In the genomic region with DNA sequence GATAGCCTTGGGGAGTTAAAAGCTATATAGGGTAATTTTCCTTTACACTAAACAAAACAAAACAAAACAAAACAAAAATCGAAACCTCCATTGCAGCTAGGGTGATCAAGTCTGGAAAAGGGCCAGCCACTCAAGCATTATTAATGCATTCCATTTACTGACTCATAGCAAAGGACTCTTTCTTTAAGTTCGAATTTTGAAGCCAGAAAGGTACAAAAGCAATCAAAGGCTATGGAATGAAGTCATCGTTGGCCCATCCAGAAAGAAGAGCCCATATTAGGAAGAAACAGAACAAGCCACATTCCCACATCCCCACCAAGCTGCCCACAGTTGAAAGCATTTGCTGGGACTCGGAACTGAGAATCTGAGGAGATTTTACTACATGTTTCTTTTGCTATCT, we compare ENCODE assay signal across 26 mouse cellular contexts.
DNase-seq lines count a peak whose midpoint lies in the region; ATAC-seq and TF ChIP-seq lines count a peak whose summit lies in the region.
"Had no signal": no experiment of that assay in that cellular context is flagged by ENCODE, and none has a peak within 500 bp of the region (broad histone marks: within the 10 kb centered on the region; RNA-seq: fewer than 3 reads in every experiment).

No protein-coding gene starts in this region.

- no peak overlapping the region for H3K27ac ChIP-seq in forebrain, embryonic 14.5 days (ENCODE audit: low read depth, low read length)
- H3K27ac ChIP-seq in forebrain, postnatal 0 days (ENCODE audit: low read depth, low read length), result no peak overlapping the region
- no peak overlapping the region for H3K27ac ChIP-seq in lung, embryonic 14.5 days (ENCODE audit: low read depth)
- peak overlapping the region; percentile 90 for H3K27ac ChIP-seq in embryonic fibroblast, embryonic 13.5 days (ENCODE audit: insufficient read depth, low read length)
- H3K27ac ChIP-seq: embryonic facial prominence, embryonic 12.5 days; forebrain, embryonic 13.5 days; heart, embryonic 10.5 days; kidney, postnatal 0 days; neural tube, embryonic 15.5 days; stomach, postnatal 0 days had no signal

- peaks cover 2% of the 10 kb centered on the region; the same call in 1 of the 2 replicates for H3K4me1 ChIP-seq in forebrain, embryonic 14.5 days (ENCODE audit: control insufficient read depth, insufficient read depth, low read length)
- no peaks in the 10 kb centered on the region for H3K4me1 ChIP-seq in forebrain, postnatal 0 days (ENCODE audit: insufficient read depth)
- H3K4me1 ChIP-seq in lung, embryonic 14.5 days (ENCODE audit: insufficient read depth), result no peaks in the 10 kb centered on the region
- H3K4me1 ChIP-seq in embryonic fibroblast, embryonic 13.5 days (ENCODE audit: control insufficient read depth, insufficient read depth, low read length), result peaks cover 13% of the 10 kb centered on the region; the same call in 1 of the 2 replicates

- 13% methylated on average over 4 of the region's 4 CpGs for WGBS in forebrain, embryonic 14.5 days
- 17% methylated on average over 4 of the region's 4 CpGs for WGBS in forebrain, postnatal 0 days
- WGBS in lung, embryonic 14.5 days, result 38% methylated on average over 4 of the region's 4 CpGs

- H3K4me3 ChIP-seq in forebrain, embryonic 14.5 days (ENCODE audit: low read depth, low read length), result no peak overlapping the region
- no peak overlapping the region for H3K4me3 ChIP-seq in forebrain, postnatal 0 days (ENCODE audit: low read depth, low read length)
- no peak overlapping the region for H3K4me3 ChIP-seq in lung, embryonic 14.5 days (ENCODE audit: low read depth, low read length)
- H3K4me3 ChIP-seq in embryonic fibroblast, embryonic 13.5 days (ENCODE audit: insufficient read depth, low read length), result peak overlapping the region; percentile 12; the same call in 1 of the 2 replicates
- H3K4me3 ChIP-seq: embryonic facial prominence, embryonic 12.5 days; forebrain, embryonic 13.5 days; heart, embryonic 10.5 days; neural tube, embryonic 15.5 days had no signal

- H3K9ac ChIP-seq in forebrain, embryonic 14.5 days (ENCODE audit: low read length), result no peak overlapping the region
- no peak overlapping the region for H3K9ac ChIP-seq in forebrain, postnatal 0 days
- H3K9ac ChIP-seq in lung, embryonic 14.5 days, result no peak overlapping the region
- H3K9ac ChIP-seq: embryonic facial prominence, embryonic 12.5 days; forebrain, embryonic 13.5 days; liver, postnatal 0 days; neural tube, embryonic 15.5 days had no signal

- no peak for TF ChIP-seq POLR2A in embryonic fibroblast, embryonic 13.5 days (IDR thresholded peaks at IDR 0.05; ENCODE audit: low read depth, low read length)

- no peak overlapping the region for H3K4me2 ChIP-seq in forebrain, embryonic 14.5 days (ENCODE audit: low read length)
- no peak overlapping the region for H3K4me2 ChIP-seq in forebrain, postnatal 0 days (ENCODE audit: low read depth)
- no peak overlapping the region for H3K4me2 ChIP-seq in lung, embryonic 14.5 days
- H3K4me2 ChIP-seq: embryonic facial prominence, embryonic 12.5 days; forebrain, embryonic 13.5 days; midbrain, embryonic 11.5 days; neural tube, embryonic 15.5 days had no signal

- no peak for TF ChIP-seq CTCF in forebrain, postnatal 0 days (IDR thresholded peaks at IDR 0.05; ENCODE audit: low read depth)
- TF ChIP-seq CTCF in lung, embryonic 14.5 days (IDR thresholded peaks at IDR 0.05; ENCODE audit: low read depth), result no peak
- TF ChIP-seq CTCF in embryonic fibroblast, embryonic 13.5 days (IDR thresholded peaks at IDR 0.05; ENCODE audit: borderline replicate concordance, insufficient read depth, low read length), result no peak

- H3K27me3 ChIP-seq in forebrain, embryonic 14.5 days (replicated peaks; ENCODE audit: control insufficient read depth, insufficient read depth, low read length), result no peaks in the 10 kb centered on the region
- H3K27me3 ChIP-seq in forebrain, postnatal 0 days (ENCODE audit: insufficient read depth, low read length), result no peaks in the 10 kb centered on the region
- no peaks in the 10 kb centered on the region for H3K27me3 ChIP-seq in lung, embryonic 14.5 days (ENCODE audit: insufficient read depth, low read length)
- H3K27me3 ChIP-seq: CH12.LX; embryonic facial prominence, embryonic 12.5 days; forebrain, embryonic 13.5 days; neural tube, embryonic 15.5 days had no signal

- H3K9me3 ChIP-seq in forebrain, embryonic 14.5 days (replicated peaks; ENCODE audit: control insufficient read depth, low read length), result no peaks in the 10 kb centered on the region
- no peaks in the 10 kb centered on the region for H3K9me3 ChIP-seq in forebrain, postnatal 0 days (ENCODE audit: low read length)
- H3K9me3 ChIP-seq in lung, embryonic 14.5 days (ENCODE audit: low read depth, low read length), result no peaks in the 10 kb centered on the region
- H3K9me3 ChIP-seq: embryonic facial prominence, embryonic 12.5 days; forebrain, embryonic 13.5 days; heart, embryonic 10.5 days; neural tube, embryonic 15.5 days had no signal

- 0 out of 2 replicates have a peak, but pooled peaks have one; percentile 32 for ATAC-seq in forebrain, embryonic 14.5 days
- ATAC-seq in forebrain, postnatal 0 days, result no peak
- ATAC-seq in lung, embryonic 14.5 days (ENCODE audit: insufficient read depth), result no peak
- ATAC-seq: forebrain, embryonic 13.5 days; intestine, embryonic 16.5 days; liver, postnatal 0 days had no signal

- DNase-seq in forebrain, embryonic 14.5 days (ENCODE audit: low spot score), result peak; percentile 59
- DNase-seq in forebrain, postnatal 0 days, result no peak
- peak; percentile 2 for DNase-seq in lung, embryonic 14.5 days
- DNase-seq in lung, postnatal 36 days, result no peak
- no peak for DNase-seq in right cerebral cortex, adult 18-20 months
- DNase-seq in kidney, adult 18-20 months, result no peak
- DNase-seq: adrenal gland, postnatal 25 days; B cell, adult 2 months; cerebellum, adult 9-11 months; gastrocnemius, postnatal 10 days; left cerebral cortex, postnatal 4 days; liver, postnatal 0 days; lung, postnatal 10 days; right cerebral cortex, postnatal 14 days; thymus, adult 2 months had no signal

- no peaks in the 10 kb centered on the region for H3K36me3 ChIP-seq in forebrain, embryonic 14.5 days (ENCODE audit: control insufficient read depth, insufficient read depth, low read length)
- H3K36me3 ChIP-seq in forebrain, postnatal 0 days (ENCODE audit: insufficient read depth), result no peaks in the 10 kb centered on the region
- no peaks in the 10 kb centered on the region for H3K36me3 ChIP-seq in lung, embryonic 14.5 days (ENCODE audit: insufficient read depth)
- H3K36me3 ChIP-seq: embryonic facial prominence, embryonic 12.5 days; G1E; heart, embryonic 10.5 days; neural tube, embryonic 15.5 days had no signal

Comparison
In these comparisons a context has a peak if more than half of its experiments do, and no peak if none do; other contexts are left out.
1. DNase-seq: peak in forebrain, embryonic 14.5 days (single experiment) and lung, embryonic 14.5 days (single experiment); none in forebrain, postnatal 0 days (single experiment), lung, postnatal 36 days (single experiment), right cerebral cortex, adult 18-20 months (single experiment) and kidney, adult 18-20 months (single experiment).